Mouse (Mus musculus) heart, embryonic 15.5 days (tissue): ENCODE data around the gene Pum2. TPM values are rescaled to one million over a fixed set of nuclear protein-coding genes. Genes with fewer than 3 reads are reported as not detected.

Source experiments
- ATAC-seq: fragments of 200-750 bp; cut with Nextera tagmentation; replicated peaks from 2 replicates; pipeline ENCODE4 v1.8.0; 2017; ENCODE audit warnings: low read depth, moderate TSS enrichment; ENCODE audit not compliant: insufficient number of reproducible peaks, insufficient read depth, low FRiP score
- H3K27ac ChIP-seq: fragments of 300-500 bp; sonication (generic); 2 replicates; pipeline ENCODE4 v1.5.1; 2015; ENCODE audit warnings: mild to moderate bottlenecking, inconsistent platforms
- H3K27me3 ChIP-seq: fragments of 300-500 bp; sonication (generic); 2 replicates; pipeline ENCODE4 v1.6.1; 2015; ENCODE audit warnings: inconsistent platforms
- H3K36me3 ChIP-seq: fragments of 300-500 bp; sonication (generic); 2 replicates; pipeline ENCODE4 v1.6.1; 2015; ENCODE audit warnings: mild to moderate bottlenecking, inconsistent platforms
- H3K4me1 ChIP-seq: fragments of 300-500 bp; sonication (generic); replicated peaks from 2 replicates; pipeline ENCODE4 v1.6.1; 2015; ENCODE audit warnings: inconsistent platforms
- H3K4me2 ChIP-seq: fragments of 300-500 bp; sonication (generic); 2 replicates; pipeline ENCODE4 v1.6.1; 2015; ENCODE audit warnings: inconsistent platforms, mild to moderate bottlenecking, moderate library complexity
- H3K4me3 ChIP-seq: fragments of 300-500 bp; sonication (generic); 2 replicates; pipeline ENCODE4 v1.5.1; 2015; ENCODE audit warnings: mild to moderate bottlenecking, inconsistent platforms
- H3K9ac ChIP-seq: fragments of 300-500 bp; sonication (generic); 2 replicates; pipeline ENCODE4 v1.6.1; 2015; ENCODE audit warnings: mild to moderate bottlenecking, inconsistent platforms
- H3K9me3 ChIP-seq: fragments of 300-500 bp; sonication (generic); replicated peaks from 2 replicates; pipeline ENCODE4 v1.6.1; 2016; ENCODE audit warnings: inconsistent platforms
- WGBS: fragments of 180-500 bp; shearing (Covaris S2); methylation state at CpG from one replicate; pipeline ENCODE4 v1.1.7; 2015; ENCODE audit warnings: mixed read lengths; 5-methylcytosine and 5-hydroxymethylcytosine counted together
- polyA plus RNA-seq: library from polyadenylated mRNA; unstranded; fragments of >200 nt; fragmentation: Nextera tagmentation; extraction: Ambion mirVana; gene quantifications from 2 replicates; pipeline ENCODE4 v1.2.1, GENCODE M21; 2015

The Pum2 gene
- polyA plus RNA-seq, 1 experiment from 2014 or later: 24.4 TPM

DNA sequence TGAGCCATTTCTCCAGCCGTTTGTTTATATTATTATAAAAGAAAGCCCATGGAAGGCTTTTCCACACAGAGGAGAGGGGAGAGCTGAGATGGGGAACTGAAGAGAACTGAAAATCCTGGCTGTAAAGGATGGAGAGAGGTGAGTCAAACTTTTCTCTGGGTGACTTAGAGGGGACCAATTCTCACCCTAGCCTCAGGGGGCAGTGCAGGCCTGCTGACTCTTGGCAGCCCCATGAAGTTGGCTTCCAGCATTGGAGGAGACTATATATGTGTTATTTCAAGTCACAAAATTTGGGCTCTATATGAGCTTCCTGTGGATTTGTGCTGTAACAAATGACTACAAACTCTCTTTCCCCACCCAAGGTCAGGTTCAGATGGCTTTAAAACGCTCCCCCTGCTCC lies 88.7 kb downstream of the Pum2 start:
- H3K9me3 ChIP-seq: no peaks in the 10 kb centered on the region

DNA sequence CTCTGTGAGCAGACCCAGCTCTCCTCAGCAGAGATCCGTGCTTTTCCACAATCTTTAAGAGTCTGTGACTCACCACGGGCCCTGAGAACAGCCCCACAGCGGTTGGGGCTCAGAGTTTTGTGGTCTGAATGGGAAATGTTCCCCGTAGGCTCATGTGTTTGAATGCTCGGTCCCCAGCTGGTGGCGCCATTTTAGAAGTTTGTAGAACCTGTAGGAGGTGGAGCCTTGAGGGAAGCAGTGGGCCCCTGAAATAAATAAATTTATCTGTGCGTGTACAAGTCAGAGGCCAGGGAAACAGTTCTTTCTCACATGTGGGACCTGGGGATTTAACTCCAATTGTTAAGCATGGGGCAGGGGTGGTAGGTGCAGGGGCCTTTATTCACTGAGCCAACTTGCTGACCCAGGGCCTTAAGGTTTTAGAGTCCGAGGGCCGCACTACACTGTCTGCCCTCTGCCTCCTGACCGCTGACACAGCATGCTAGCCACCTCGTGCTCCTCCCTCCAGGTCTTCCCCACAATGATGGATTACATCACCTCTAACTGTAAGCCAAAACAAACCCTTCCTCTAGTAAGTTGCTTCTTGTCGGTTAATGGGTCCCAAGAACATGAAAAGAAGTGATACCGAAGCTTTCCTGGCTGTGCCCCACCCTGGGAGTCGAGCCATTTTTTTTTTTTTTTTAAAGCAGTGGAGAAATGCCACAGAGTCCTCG lies 90.4 kb downstream of the Pum2 start:
- H3K27me3 ChIP-seq: no peaks in the 10 kb centered on the region
- H3K27ac ChIP-seq: no peak overlapping the region
- ATAC-seq: 0 out of 2 replicates have a peak, but pooled peaks have one; percentile 23
- 69% methylated on average over 15 of the region's 15 CpGs for WGBS
- H3K9ac ChIP-seq: no peak overlapping the region
- no peaks in the 10 kb centered on the region for H3K4me1 ChIP-seq
- no peak overlapping the region for H3K4me3 ChIP-seq
- no peaks in the 10 kb centered on the region for H3K36me3 ChIP-seq
- H3K9me3 ChIP-seq: no peaks in the 10 kb centered on the region
- H3K4me2 ChIP-seq: no peak overlapping the region

More for the DNA sequence above, 88.7 kb downstream of the Pum2 start:
- Histone ChIP-seq H3K27ac (no peak overlapping the region), H3K27me3 (no peaks in the 10 kb centered on the region), H3K4me1 (no peaks in the 10 kb centered on the region), H3K4me2 (no peak overlapping the region), H3K9ac (no peak overlapping the region), H3K36me3 (0 out of 2 replicates have a peak, but pooled peaks cover 3% of the 10 kb centered on the region), H3K4me3 (no peak overlapping the region)
- no peak for ATAC-seq
- WGBS: 64% methylated on average over 2 of the region's 2 CpGs

DNA sequence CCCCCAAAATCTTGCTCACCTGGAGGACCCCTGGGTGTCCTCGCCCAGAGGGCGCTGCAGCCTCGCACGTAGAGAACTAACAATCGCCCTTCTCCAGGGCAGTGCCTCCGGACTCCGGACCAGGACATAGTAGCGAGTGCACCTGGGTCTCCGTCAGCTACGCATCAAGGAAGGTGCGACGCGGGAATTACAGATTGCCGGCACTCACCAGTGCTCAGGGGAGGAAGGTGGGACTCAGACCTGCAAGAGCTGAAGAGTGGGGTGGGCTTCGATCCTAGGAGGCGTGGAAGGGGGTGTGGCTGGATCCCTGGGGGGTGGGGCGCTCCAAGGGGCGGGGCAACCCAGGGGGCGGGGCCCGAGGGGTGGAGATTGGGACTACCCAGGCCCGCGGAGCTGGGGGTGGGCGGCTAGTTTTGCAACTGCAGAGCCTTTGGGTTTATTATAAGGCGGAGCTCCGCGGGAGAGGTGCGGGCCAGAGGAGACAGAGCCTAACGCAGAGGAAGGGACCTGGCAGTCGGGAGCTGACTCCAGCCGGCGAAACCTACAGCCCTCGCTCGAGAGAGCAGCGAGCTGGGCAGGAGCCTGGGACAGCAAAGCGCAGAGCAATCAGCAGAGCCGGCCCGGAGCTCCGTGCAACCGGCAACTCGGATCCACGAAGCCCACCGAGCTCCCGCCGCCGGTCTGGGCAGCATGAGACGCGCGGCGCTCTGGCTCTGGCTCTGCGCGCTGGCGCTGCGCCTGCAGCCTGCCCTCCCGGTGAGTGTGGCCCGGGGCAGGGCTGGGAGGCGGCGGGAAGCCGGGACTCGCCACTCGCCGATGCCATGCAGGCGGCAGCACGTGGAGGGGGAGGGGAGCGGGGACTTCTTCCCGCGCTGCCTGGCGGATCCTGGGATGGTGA lies 97.3 kb downstream of the Pum2 start, which contains the start of gene Sdc1:
Sdc1 (plus strand) TSS at position 378 of the 898 bp plus-strand sequence.
- H3K9ac ChIP-seq: peak within 1 kb of the TSS; percentile 74
- no peaks in the 10 kb centered on the region for H3K36me3 ChIP-seq
- under 1% methylated on average over 67 of the region's 67 CpGs for WGBS
- H3K4me2 ChIP-seq: peak within 1 kb of the TSS; percentile 95
- H3K27ac ChIP-seq: peak within 1 kb of the TSS; percentile 66
- ATAC-seq: peak; percentile 83
- H3K27me3 ChIP-seq: no peaks in the 10 kb centered on the region
- H3K4me1 ChIP-seq: peaks cover 22% of the 10 kb centered on the region
- H3K9me3 ChIP-seq: no peaks in the 10 kb centered on the region
- peak within 1 kb of the TSS; percentile 68 for H3K4me3 ChIP-seq

DNA sequence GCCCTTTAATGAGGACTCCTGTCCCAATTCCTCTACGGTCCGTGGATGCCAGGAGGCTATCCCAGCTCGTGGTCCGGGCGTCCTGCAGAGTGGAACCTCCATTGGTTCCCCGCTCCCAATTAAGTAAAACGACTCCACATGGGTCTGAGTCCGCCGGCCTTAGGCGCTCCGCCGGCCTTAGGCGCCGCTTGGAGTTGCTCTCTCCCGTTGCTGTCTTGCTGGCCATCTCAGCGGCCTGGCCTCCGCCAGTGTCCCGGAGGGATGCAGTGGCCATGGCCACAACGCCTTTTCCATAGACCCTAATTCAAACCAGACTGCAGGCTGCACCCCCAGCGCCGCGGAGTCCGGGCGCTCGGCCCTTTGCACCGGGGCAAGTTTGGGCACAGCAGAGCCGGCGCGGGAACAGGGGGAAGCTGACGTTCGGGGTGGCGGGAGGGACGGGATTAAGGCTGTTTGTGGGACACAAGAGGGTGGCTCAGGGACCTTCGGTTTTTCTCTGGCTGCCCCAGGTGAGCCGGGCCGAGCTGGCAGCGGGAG lies 98.0 kb downstream of the Pum2 start:
- peak overlapping the region; percentile 95 for H3K4me2 ChIP-seq

DNA sequence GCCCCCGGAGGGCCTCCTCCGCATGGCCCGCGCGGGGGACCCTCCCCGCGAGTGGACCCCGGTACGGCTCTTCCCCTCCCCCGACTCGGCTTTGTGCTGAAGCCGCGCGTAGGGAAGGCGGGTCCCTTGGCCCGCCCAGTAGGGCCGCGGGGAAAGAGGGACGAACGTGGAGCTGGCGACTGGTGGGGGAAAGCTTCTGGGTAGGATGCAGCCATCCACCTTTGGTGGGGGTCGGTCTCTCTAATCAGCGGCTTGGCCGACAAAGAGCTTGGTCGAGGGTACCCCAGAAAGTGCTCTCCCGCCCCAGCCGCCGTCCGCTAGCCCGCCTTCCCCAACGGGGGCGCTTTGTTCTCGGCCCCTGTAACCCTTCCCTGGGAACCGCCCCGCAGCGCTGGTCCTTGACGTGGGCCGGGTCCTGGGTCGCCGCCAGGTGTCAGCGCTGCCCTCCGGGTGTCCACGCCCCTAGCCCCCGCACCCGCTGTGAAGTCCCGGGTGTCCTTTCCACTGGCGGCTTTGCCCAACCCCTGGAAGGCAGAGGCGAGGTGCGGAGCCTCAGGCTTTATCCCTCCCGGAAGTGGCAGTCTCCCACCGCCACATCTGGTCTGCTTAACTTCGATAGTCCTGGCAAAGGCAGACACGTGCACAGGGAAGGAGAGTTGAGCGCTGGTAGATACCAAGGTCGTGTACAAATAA lies 98.7 kb downstream of the Pum2 start:
- Histone ChIP-seq H3K4me2 (peak overlapping the region; percentile 95), H3K27ac (peak overlapping the region; percentile 66), H3K27me3 (no peaks in the 10 kb centered on the region), H3K36me3 (no peaks in the 10 kb centered on the region), H3K9me3 (no peaks in the 10 kb centered on the region), H3K4me1 (peaks cover 22% of the 10 kb centered on the region), H3K9ac (peak overlapping the region; percentile 74), H3K4me3 (peak overlapping the region; percentile 68)
- ATAC-seq: peak; percentile 24; the same call in 1 of the 2 replicates
- under 1% methylated on average over 49 of the region's 55 CpGs for WGBS

More for the DNA sequence above, 98.0 kb downstream of the Pum2 start:
- peak overlapping the region; percentile 66 for H3K27ac ChIP-seq
- peak; percentile 24 for ATAC-seq
- H3K27me3 ChIP-seq: no peaks in the 10 kb centered on the region
- no peaks in the 10 kb centered on the region for H3K9me3 ChIP-seq
- peak overlapping the region; percentile 68 for H3K4me3 ChIP-seq
- peak overlapping the region; percentile 74 for H3K9ac ChIP-seq
- WGBS: under 1% methylated on average over 37 of the region's 37 CpGs
- H3K36me3 ChIP-seq: no peaks in the 10 kb centered on the region
- H3K4me1 ChIP-seq: peaks cover 22% of the 10 kb centered on the region

DNA sequence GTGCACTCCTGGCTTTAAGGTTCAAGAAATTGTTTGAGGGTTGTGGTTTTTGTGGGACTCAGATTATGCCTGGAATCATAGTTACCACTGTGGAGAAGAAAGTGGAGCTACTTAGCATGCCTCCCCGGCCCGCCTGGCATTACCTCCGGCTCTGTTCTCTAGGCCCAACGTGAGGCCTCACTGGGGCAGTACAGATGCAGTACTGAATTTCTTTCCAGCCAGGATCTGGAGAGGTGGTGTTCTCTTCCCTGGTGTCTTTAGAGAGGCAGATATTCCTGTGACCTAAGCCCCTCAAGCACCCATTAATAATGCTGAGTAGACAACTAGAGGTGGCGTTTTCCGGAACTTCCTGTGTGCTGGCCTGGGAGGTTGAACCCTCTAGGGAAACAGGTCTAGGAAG lies 99.4 kb downstream of the Pum2 start:
- no peak for ATAC-seq
- Histone ChIP-seq H3K9ac (peak overlapping the region; percentile 74), H3K27ac (no peak overlapping the region)

DNA sequence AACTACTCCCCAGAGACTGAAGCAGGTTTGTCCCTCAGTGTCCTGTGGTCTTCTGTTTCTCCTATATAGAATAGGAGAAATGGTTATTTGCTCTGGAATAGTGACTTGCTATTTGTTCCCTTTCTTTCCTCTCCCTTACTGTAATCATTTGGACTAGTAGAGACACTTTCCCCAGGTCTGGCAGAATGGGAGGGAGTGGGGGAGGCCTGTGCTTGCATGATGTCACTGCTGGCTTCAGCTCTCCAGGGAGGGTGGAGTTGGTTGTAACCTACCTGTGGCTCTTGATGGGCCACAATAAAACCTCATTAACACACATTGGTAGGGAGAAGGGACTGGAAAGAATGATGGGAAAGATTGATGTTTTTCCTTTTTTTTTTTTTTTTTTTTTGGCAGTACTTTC lies 100.2 kb downstream of the Pum2 start:
- Histone ChIP-seq H3K4me3 (no peak overlapping the region), H3K4me1 (peaks cover 22% of the 10 kb centered on the region), H3K9ac (no peak overlapping the region), H3K36me3 (no peaks in the 10 kb centered on the region), H3K9me3 (no peaks in the 10 kb centered on the region), H3K4me2 (0 out of 2 replicates have a peak overlapping the region, but pooled peaks have one; percentile 95), H3K27me3 (no peaks in the 10 kb centered on the region), H3K27ac (peak overlapping the region; percentile 9; the same call in 1 of the 2 replicates)
- ATAC-seq: no peak

More for the DNA sequence above, 99.4 kb downstream of the Pum2 start:
- H3K9me3 ChIP-seq: no peaks in the 10 kb centered on the region
- H3K4me1 ChIP-seq: peaks cover 22% of the 10 kb centered on the region
- H3K27me3 ChIP-seq: no peaks in the 10 kb centered on the region
- peak overlapping the region; percentile 95 for H3K4me2 ChIP-seq
- 53% methylated on average over 6 of the region's 6 CpGs for WGBS
- H3K36me3 ChIP-seq: no peaks in the 10 kb centered on the region
- peak overlapping the region; percentile 68 for H3K4me3 ChIP-seq

DNA sequence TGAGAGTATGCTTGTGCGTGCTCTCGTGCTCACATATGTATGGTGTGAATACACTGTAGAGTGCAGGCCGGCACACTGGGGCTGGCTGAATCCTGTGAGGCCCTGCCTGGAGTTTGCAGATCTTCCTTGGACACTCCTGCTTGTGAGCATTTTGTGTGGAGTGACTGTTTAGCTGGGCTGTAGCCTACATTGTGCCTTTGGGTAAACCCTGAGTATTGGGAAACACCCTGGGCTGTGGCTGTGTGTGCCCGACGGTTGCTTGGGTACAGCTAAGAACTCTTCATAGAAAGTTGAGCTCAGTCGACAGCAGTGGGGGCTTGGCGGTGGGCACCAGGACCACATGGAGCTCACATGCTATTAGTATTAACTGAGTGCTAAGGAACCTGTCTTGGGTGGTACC lies 102.3 kb downstream of the Pum2 start:
- peaks cover 20% of the 10 kb centered on the region for H3K4me1 ChIP-seq
- H3K4me3 ChIP-seq: no peak overlapping the region
- no peaks in the 10 kb centered on the region for H3K9me3 ChIP-seq
- H3K4me2 ChIP-seq: no peak overlapping the region
- no peak overlapping the region for H3K9ac ChIP-seq
- H3K36me3 ChIP-seq: no peaks in the 10 kb centered on the region
- H3K27ac ChIP-seq: no peak overlapping the region
- 90% methylated on average over 7 of the region's 7 CpGs for WGBS
- ATAC-seq: no peak
- no peaks in the 10 kb centered on the region for H3K27me3 ChIP-seq

DNA sequence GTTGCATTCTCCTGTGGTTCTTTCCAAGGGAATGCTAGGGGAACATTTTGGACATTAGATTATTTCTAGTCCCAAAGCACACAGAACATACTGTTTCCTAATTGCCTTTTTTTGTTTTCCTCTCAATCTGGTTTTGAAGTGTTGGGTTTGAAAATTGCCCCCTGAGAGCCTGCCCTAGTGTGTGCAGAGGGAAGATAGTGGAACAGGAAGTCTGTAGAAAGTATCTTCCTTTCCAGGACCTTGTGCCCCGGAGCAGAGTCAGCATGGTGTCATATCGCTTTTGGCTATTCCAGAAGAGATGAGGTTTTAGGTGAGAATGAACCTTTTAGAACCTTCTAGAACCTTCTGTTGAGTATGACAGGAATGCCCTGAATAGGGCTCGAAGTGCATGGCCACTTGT lies 102.8 kb downstream of the Pum2 start:
- Histone ChIP-seq H3K27me3 (no peaks in the 10 kb centered on the region), H3K4me3 (no peak overlapping the region), H3K9ac (no peak overlapping the region), H3K36me3 (no peaks in the 10 kb centered on the region), H3K9me3 (no peaks in the 10 kb centered on the region), H3K4me1 (peaks cover 25% of the 10 kb centered on the region), H3K27ac (no peak overlapping the region), H3K4me2 (no peak overlapping the region)
- no peak for ATAC-seq
- WGBS: 85% methylated on average over 3 of the region's 3 CpGs

DNA sequence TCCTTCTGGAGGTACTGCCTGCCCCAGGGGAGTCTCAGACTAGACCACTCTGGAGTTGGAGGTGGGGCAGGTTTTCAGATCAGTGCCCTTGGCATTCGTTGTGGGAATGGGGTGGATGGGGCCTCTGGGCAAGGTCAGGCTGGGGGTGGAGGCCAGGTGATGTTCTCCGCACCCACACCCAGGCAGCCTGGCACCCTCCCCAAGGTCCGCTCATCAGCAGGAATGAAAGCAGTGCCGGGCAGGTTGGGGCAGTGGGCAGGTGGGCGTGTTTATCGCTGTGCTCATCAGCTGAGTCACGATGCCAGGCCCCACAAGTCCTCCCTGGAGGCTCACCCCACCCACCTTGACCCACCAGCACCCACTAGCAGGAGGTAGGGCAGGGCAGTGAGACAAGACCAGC lies 104.2 kb downstream of the Pum2 start:
- H3K9me3 ChIP-seq: no peaks in the 10 kb centered on the region
- H3K27me3 ChIP-seq: no peaks in the 10 kb centered on the region
- 82% methylated on average over 7 of the region's 7 CpGs for WGBS
- H3K27ac ChIP-seq: no peak overlapping the region
- no peak overlapping the region for H3K4me2 ChIP-seq
- H3K4me1 ChIP-seq: peaks cover 28% of the 10 kb centered on the region
- H3K4me3 ChIP-seq: no peak overlapping the region
- H3K9ac ChIP-seq: no peak overlapping the region
- ATAC-seq: no peak
- H3K36me3 ChIP-seq: no peaks in the 10 kb centered on the region

DNA sequence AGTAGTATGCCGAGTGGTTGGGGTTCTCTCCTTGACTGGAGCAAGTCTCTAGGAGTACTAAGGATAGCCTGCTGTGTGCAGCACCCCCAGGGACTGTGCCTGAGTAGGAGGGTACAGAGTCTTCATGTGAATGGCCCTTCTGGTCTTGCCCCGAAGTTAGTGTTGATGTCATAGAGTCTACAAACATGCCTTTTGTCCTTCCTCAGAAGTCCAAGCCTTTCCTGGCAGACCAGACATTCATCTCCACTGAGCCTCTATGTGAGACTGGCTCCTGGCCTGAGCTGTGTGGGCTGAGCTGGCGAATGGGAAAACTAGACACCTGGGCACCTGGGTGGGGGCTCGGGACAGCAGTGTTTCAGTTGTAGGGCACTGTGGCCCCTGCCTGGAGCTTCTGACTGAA lies 105.9 kb downstream of the Pum2 start:
- 66% methylated on average over 4 of the region's 4 CpGs for WGBS
- Histone ChIP-seq H3K4me3 (no peak overlapping the region), H3K27me3 (no peaks in the 10 kb centered on the region), H3K27ac (no peak overlapping the region), H3K4me2 (no peak overlapping the region), H3K9ac (no peak overlapping the region), H3K36me3 (no peaks in the 10 kb centered on the region), H3K4me1 (peaks cover 17% of the 10 kb centered on the region), H3K9me3 (no peaks in the 10 kb centered on the region)
- ATAC-seq: no peak
